Mouse (Mus musculus) liver, adult 2 months (tissue): ENCODE data around the gene Mep1a. TPM values are rescaled to one million over a fixed set of nuclear protein-coding genes. Genes with fewer than 3 reads are reported as not detected.

Experiments
- DNase-seq: peaks from one replicate; pipeline ENCODE4 v3.0.0-alpha.2; 2011; ENCODE audit warnings: low read depth, low spot score; ENCODE audit errors: extremely low read depth
- H3K27ac ChIP-seq: fragments of 200-500 bp; replicated peaks from 2 replicates; pipeline ENCODE4 v1.5.1; 2012; ENCODE audit warnings: low read depth, mild to moderate bottlenecking, control low read depth, inconsistent platforms, low read length; ENCODE audit not compliant: insufficient read depth
- H3K27me3 ChIP-seq: fragments of 200-500 bp; 2 replicates; pipeline ENCODE4 v1.6.1; 2012; ENCODE audit warnings: mild to moderate bottlenecking, moderate library complexity, low read length, inconsistent platforms; ENCODE audit not compliant: control insufficient read depth, insufficient read depth
- H3K36me3 ChIP-seq: fragments of 200-500 bp; 2 replicates; pipeline ENCODE4 v1.6.1; 2012; ENCODE audit warnings: low read length, inconsistent platforms; ENCODE audit not compliant: control insufficient read depth, insufficient read depth
- H3K4me1 ChIP-seq: fragments of 200-500 bp; 2 replicates; pipeline ENCODE4 v1.6.1; 2011; ENCODE audit warnings: low read length; ENCODE audit not compliant: control insufficient read depth, insufficient read depth
- H3K4me3 ChIP-seq: fragments of 200-500 bp; 2 replicates; pipeline ENCODE4 v1.5.1; 2011; ENCODE audit warnings: low read depth, mild to moderate bottlenecking, control low read depth, low read length, moderate library complexity; ENCODE audit not compliant: insufficient read depth
- H3K79me2 ChIP-seq: fragments of 200-500 bp; 2 replicates; pipeline ENCODE4 v1.6.1; 2012; ENCODE audit warnings: inconsistent platforms, mild to moderate bottlenecking, low read length, moderate library complexity; ENCODE audit not compliant: control insufficient read depth, insufficient read depth
- H3K9ac ChIP-seq: fragments of 200-500 bp; 2 replicates; pipeline ENCODE4 v1.6.1; 2012; ENCODE audit warnings: low read depth, mild to moderate bottlenecking, control low read depth, inconsistent platforms, low read length
- CTCF ChIP-seq: fragments of 200-500 bp; IDR thresholded peaks from 2 replicates; pipeline ENCODE4 v1.5.1; 2011; ENCODE audit warnings: low read depth, low read length, control low read depth
- POLR2A ChIP-seq: fragments of 200-500 bp; IDR thresholded peaks from 2 replicates; pipeline ENCODE4 v1.6.1; 2011; ENCODE audit warnings: low read length, control low read depth; ENCODE audit not compliant: insufficient read depth; ENCODE audit errors: extremely low read depth
- WGBS: fragments of 180-500 bp; shearing (Covaris S2); methylation state at CpG from one replicate; pipeline ENCODE4 v1.1.7; 2018; 5-methylcytosine and 5-hydroxymethylcytosine counted together
- polyA plus RNA-seq: library from polyadenylated mRNA; depleted of rRNA; stranded (reverse); fragments of >200 nt; gene quantifications from 2 replicates; pipeline ENCODE4 v1.2.3, GENCODE M21; 2012
- total RNA-seq: library from RNA; depleted of rRNA; stranded (reverse); fragments of >200 nt; gene quantifications from 2 replicates; pipeline ENCODE4 v1.2.3, GENCODE M21; 2014

The Mep1a gene
- total and polyA plus RNA-seq, 2 experiments = 0.05 TPM; not detected in 1

- no peaks in the 10 kb centered on the region for H3K36me3 ChIP-seq
- H3K27me3 ChIP-seq = no peaks in the 10 kb centered on the region
- H3K9ac ChIP-seq = no peak overlapping the region
- no peak for DNase-seq
- 64% methylated on average over 6 of the region's 6 CpGs for WGBS
- H3K4me3 ChIP-seq = no peak overlapping the region
- H3K79me2 ChIP-seq = no peaks in the 10 kb centered on the region
- TF ChIP-seq POLR2A = no peak
- TF ChIP-seq CTCF = no peak
- H3K4me1 ChIP-seq = no peaks in the 10 kb centered on the region
- H3K27ac ChIP-seq = no peak overlapping the region
Observed at GRCm38 (mm10) chr17:43504594-43504934, 2.0 kb upstream of the Mep1a start.

GRCm38 (mm10) chr17:43503861-43504593, 1.4 kb upstream of the Mep1a start:
- H3K27me3 ChIP-seq = no peaks in the 10 kb centered on the region
- no peak for DNase-seq
- no peaks in the 10 kb centered on the region for H3K4me1 ChIP-seq
- WGBS = 63% methylated on average over 4 of the region's 4 CpGs
- H3K9ac ChIP-seq = no peak overlapping the region
- no peak overlapping the region for H3K4me3 ChIP-seq
- H3K27ac ChIP-seq = no peak overlapping the region
- TF ChIP-seq POLR2A (no peak), CTCF (no peak)
- H3K79me2 ChIP-seq = no peaks in the 10 kb centered on the region
- no peaks in the 10 kb centered on the region for H3K36me3 ChIP-seq

- WGBS = 97% methylated on average over 5 of the region's 5 CpGs
- DNase-seq = no peak
Observed at GRCm38 (mm10) chr17:43501631-43502030, 981 bp downstream of the Mep1a start.

GRCm38 (mm10) chr17:43501223-43501622, 1.4 kb downstream of the Mep1a start:
- Histone ChIP-seq H3K27ac (no peak overlapping the region), H3K4me1 (no peaks in the 10 kb centered on the region), H3K27me3 (no peaks in the 10 kb centered on the region), H3K36me3 (no peaks in the 10 kb centered on the region), H3K4me3 (no peak overlapping the region), H3K79me2 (no peaks in the 10 kb centered on the region), H3K9ac (no peak overlapping the region)
- no peak for DNase-seq
- 69% methylated on average over 3 of the region's 3 CpGs for WGBS
- TF ChIP-seq POLR2A (no peak), CTCF (no peak)

More at GRCm38 (mm10) chr17:43501631-43502030, 981 bp downstream of the Mep1a start:
- Histone ChIP-seq H3K4me3 (no peak overlapping the region), H3K36me3 (no peaks in the 10 kb centered on the region), H3K9ac (no peak overlapping the region), H3K27ac (no peak overlapping the region), H3K27me3 (no peaks in the 10 kb centered on the region), H3K79me2 (no peaks in the 10 kb centered on the region), H3K4me1 (no peaks in the 10 kb centered on the region)
- TF ChIP-seq POLR2A = no peak
- no peak for TF ChIP-seq CTCF

GRCm38 (mm10) chr17:43500513-43500912, 2.1 kb downstream of the Mep1a start:
- Histone ChIP-seq H3K4me1 (no peaks in the 10 kb centered on the region), H3K27ac (no peak overlapping the region), H3K79me2 (no peaks in the 10 kb centered on the region), H3K27me3 (no peaks in the 10 kb centered on the region), H3K4me3 (no peak overlapping the region), H3K9ac (no peak overlapping the region), H3K36me3 (no peaks in the 10 kb centered on the region)
- TF ChIP-seq POLR2A (no peak), CTCF (no peak)
- DNase-seq = no peak
- 87% methylated on average over 1 of the region's 1 CpGs for WGBS

GRCm38 (mm10) chr17:43497521-43497920, 5.1 kb downstream of the Mep1a start:
- Histone ChIP-seq H3K9ac (no peak overlapping the region), H3K27ac (no peak overlapping the region), H3K27me3 (no peaks in the 10 kb centered on the region), H3K36me3 (no peaks in the 10 kb centered on the region), H3K79me2 (no peaks in the 10 kb centered on the region), H3K4me1 (no peaks in the 10 kb centered on the region), H3K4me3 (no peak overlapping the region)
- DNase-seq = no peak
- TF ChIP-seq CTCF (no peak), POLR2A (no peak)
- WGBS = 49% methylated on average over 4 of the region's 4 CpGs
